Mouse (Mus musculus) erythroblast, embryonic 14.5 days (primary cell): ENCODE measurements around the gene Emc4.

Experiments
- GATA1 ChIP-seq: IDR thresholded peaks from 2 replicates; pipeline ENCODE4 v1.6.1; 2012; ENCODE audit warnings: low read length, inconsistent platforms, mixed read lengths
- TAL1 ChIP-seq: IDR thresholded peaks from 3 replicates; pipeline ENCODE4 v1.6.1; 2012; ENCODE audit warnings: low read length, inconsistent platforms, mixed read lengths

- TF ChIP-seq GATA1 (no peak), TAL1 (no peak)
Observed at GRCm38 (mm10) chr2:112359611-112360010, 8.2 kb downstream of the Emc4 start.
